Comparison of ENCODE assay signal across 8 mouse cellular contexts in genomic region chr17:24849733-24850064, GRCm38 (mm10). TPM values are rescaled to one million over a fixed set of nuclear protein-coding genes. Genes with fewer than 3 reads are reported as not detected.
DNase-seq lines count a peak whose midpoint lies in the region; ATAC-seq and TF ChIP-seq lines count a peak whose summit lies in the region.

No protein-coding gene starts in this region.

- H3K4me2 ChIP-seq in heart, embryonic 13.5 days, result peak overlapping the region; percentile 88
- H3K4me2 ChIP-seq in forebrain, embryonic 14.5 days (ENCODE audit: low read length), result peak overlapping the region; percentile 94
- H3K4me2 ChIP-seq in liver, embryonic 16.5 days (ENCODE audit: low read depth, low read length), result peak overlapping the region; percentile 72

- H3K4me3 ChIP-seq in heart, embryonic 13.5 days, result peak overlapping the region; percentile 85
- peak overlapping the region; percentile 81 for H3K4me3 ChIP-seq in G1E (ENCODE audit: low read depth, low read length)
- peak overlapping the region; percentile 71 for H3K4me3 ChIP-seq in forebrain, embryonic 14.5 days (ENCODE audit: low read depth, low read length)
- peak overlapping the region; percentile 98 for H3K4me3 ChIP-seq in liver, embryonic 16.5 days (ENCODE audit: low read depth, low read length)

- H3K9ac ChIP-seq in heart, embryonic 13.5 days, result peak overlapping the region; percentile 95
- H3K9ac ChIP-seq in forebrain, embryonic 14.5 days (ENCODE audit: low read length), result peak overlapping the region; percentile 80
- H3K9ac ChIP-seq in liver, embryonic 16.5 days (ENCODE audit: low read depth, low read length), result peak overlapping the region; percentile 93

- H3K36me3 ChIP-seq in heart, embryonic 13.5 days, result peaks cover 19% of the 10 kb centered on the region
- peaks cover 39% of the 10 kb centered on the region for H3K36me3 ChIP-seq in G1E (replicated peaks)
- 0 out of 2 replicates have a peak, but pooled peaks cover 6% of the 10 kb centered on the region for H3K36me3 ChIP-seq in forebrain, embryonic 14.5 days (ENCODE audit: control insufficient read depth, insufficient read depth, low read length)
- peaks cover 19% of the 10 kb centered on the region for H3K36me3 ChIP-seq in liver, embryonic 16.5 days (ENCODE audit: control insufficient read depth, insufficient read depth)

- no peaks in the 10 kb centered on the region for H3K9me3 ChIP-seq in heart, embryonic 13.5 days
- H3K9me3 ChIP-seq in G1E (replicated peaks), result no peaks in the 10 kb centered on the region
- no peaks in the 10 kb centered on the region for H3K9me3 ChIP-seq in forebrain, embryonic 14.5 days (replicated peaks; ENCODE audit: control insufficient read depth, low read length)
- H3K9me3 ChIP-seq in liver, embryonic 16.5 days (replicated peaks; ENCODE audit: control insufficient read depth, low read length), result no peaks in the 10 kb centered on the region

- peaks cover 18% of the 10 kb centered on the region for H3K27me3 ChIP-seq in heart, embryonic 13.5 days (replicated peaks)
- no peaks in the 10 kb centered on the region for H3K27me3 ChIP-seq in G1E (ENCODE audit: insufficient read depth, low read length)
- no peaks in the 10 kb centered on the region for H3K27me3 ChIP-seq in forebrain, embryonic 14.5 days (replicated peaks; ENCODE audit: control insufficient read depth, insufficient read depth, low read length)
- H3K27me3 ChIP-seq in liver, embryonic 16.5 days (ENCODE audit: control insufficient read depth, insufficient read depth, low read depth, low read length), result no peaks in the 10 kb centered on the region

- H3K27ac ChIP-seq in heart, embryonic 13.5 days (replicated peaks), result peak overlapping the region; percentile 98
- H3K27ac ChIP-seq in forebrain, embryonic 14.5 days (ENCODE audit: low read depth, low read length), result peak overlapping the region; percentile 83
- peak overlapping the region; percentile 99 for H3K27ac ChIP-seq in liver, embryonic 16.5 days (ENCODE audit: low read length)

- TF ChIP-seq CTCF in G1E (IDR thresholded peaks at IDR 0.05; ENCODE audit: low read depth, low read length), result no peak

- under 1% methylated on average over 21 of the region's 21 CpGs for WGBS in heart, embryonic 13.5 days
- WGBS in forebrain, embryonic 14.5 days, result 0% methylated on average over 21 of the region's 21 CpGs
- WGBS in liver, embryonic 16.5 days (ENCODE audit: insufficient replicate concordance), result under 1% methylated on average over 21 of the region's 21 CpGs

- peak; percentile 39 for ATAC-seq in heart, embryonic 13.5 days (ENCODE audit: extremely low read depth, insufficient number of reproducible peaks, low FRiP score, low TSS enrichment)
- ATAC-seq in G1E (ENCODE audit: extremely low read depth, insufficient number of reproducible peaks, low FRiP score, poor library complexity, severe bottlenecking), result no peak
- ATAC-seq in forebrain, embryonic 14.5 days, result no peak
- peak; percentile 22 for ATAC-seq in liver, embryonic 16.5 days (ENCODE audit: low read depth)
- ATAC-seq in inflammation-experienced regulatory T-cells, adult 6 months, result no peak

- DNase-seq in heart, adult 18-20 months, result no peak
- no peak for DNase-seq in G1E (ENCODE audit: low spot score)
- DNase-seq in forebrain, embryonic 14.5 days (ENCODE audit: low spot score), result no peak
- DNase-seq in right cerebral cortex, adult 2 months (ENCODE audit: low spot score in 2 of 2), result no peak
- DNase-seq in right cerebral cortex, postnatal 36 days (ENCODE audit: low spot score in 2 of 2), result no peak

- H3K4me1 ChIP-seq in heart, embryonic 13.5 days, result peaks cover 33% of the 10 kb centered on the region
- peaks cover 17% of the 10 kb centered on the region for H3K4me1 ChIP-seq in G1E (ENCODE audit: insufficient read depth, low read depth, low read length)
- H3K4me1 ChIP-seq in forebrain, embryonic 14.5 days (ENCODE audit: control insufficient read depth, insufficient read depth, low read length), result peaks cover 18% of the 10 kb centered on the region
- peaks cover 15% of the 10 kb centered on the region for H3K4me1 ChIP-seq in liver, embryonic 16.5 days (ENCODE audit: control insufficient read depth, low read depth, low read length)

RNA-seq across cellular contexts. Expression of gene Fahd1, which starts 0.5 kb away (rescaled TPM):
- polyA plus RNA-seq in heart, embryonic 13.5 days (2015; fragmentation: Nextera tagmentation; extraction: Ambion mirVana), result 36.9 and 39.7 TPM in 2 replicates
- 10 to 100 TPM; 92.1 to 96.6 TPM for total RNA-seq in heart, adult 18-20 months (2021)
- 7.9 and 10.8 TPM in 2 replicates for total RNA-seq in G1E (2014; fragmentation: Nextera tagmentation)
- total RNA-seq in G1E (2017), result 16.1 TPM in 2 replicates
- 3.9 and 4.5 TPM in 2 replicates for polyA plus RNA-seq in G1E (2012)
- polyA plus RNA-seq in forebrain, embryonic 14.5 days (2014; fragmentation: Nextera tagmentation; extraction: Ambion mirVana), result 18.4 and 19.2 TPM in 2 replicates
- polyA plus RNA-seq in liver, embryonic 16.5 days (2015; fragmentation: Nextera tagmentation; extraction: Ambion mirVana), result 46.3 and 47.3 TPM in 2 replicates
- polyA plus RNA-seq in inflammation-experienced regulatory T-cells, adult 6 months (2017; shearing (Covaris generic)), result 1 to 10 TPM; 1.4 to 2.3 (median 2.0) TPM

RNA-seq across cellular contexts. Expression of gene Hagh, which starts 9.8 kb away (rescaled TPM):
- polyA plus RNA-seq in heart, embryonic 13.5 days (2015; fragmentation: Nextera tagmentation; extraction: Ambion mirVana), result 47.3 and 54.5 TPM in 2 replicates
- total RNA-seq in heart, adult 18-20 months (2021), result 10 to 100 TPM; 86.0 to 91.0 TPM
- total RNA-seq in G1E (2014; fragmentation: Nextera tagmentation) (16.8 and 22.3 TPM in 2 replicates), G1E (2017) (30.4 and 34.7 TPM in 2 replicates)
- polyA plus RNA-seq in G1E (2012), result 22.1 and 22.3 TPM in 2 replicates
- 49.7 and 52.8 TPM in 2 replicates for polyA plus RNA-seq in forebrain, embryonic 14.5 days (2014; fragmentation: Nextera tagmentation; extraction: Ambion mirVana)
- 124 and 125 TPM in 2 replicates for polyA plus RNA-seq in liver, embryonic 16.5 days (2015; fragmentation: Nextera tagmentation; extraction: Ambion mirVana)
- 10 to 100 TPM; 24.3 to 30.5 (median 25.2) TPM for polyA plus RNA-seq in inflammation-experienced regulatory T-cells, adult 6 months (2017; shearing (Covaris generic))

RNA-seq across cellular contexts. Expression of gene Igfals, which starts 16.1 kb away (rescaled TPM):
- polyA plus RNA-seq in heart, embryonic 13.5 days (2015; fragmentation: Nextera tagmentation; extraction: Ambion mirVana), result 0.11 and 0.50 TPM in 2 replicates
- 10 to 100 TPM; 12.0 to 12.4 TPM for total RNA-seq in heart, adult 18-20 months (2021)
- total RNA-seq in G1E (2014; fragmentation: Nextera tagmentation) (not detected in 2 replicates), G1E (2017) (0.12 and 0.16 TPM in 2 replicates)
- polyA plus RNA-seq in G1E (2012), result 0.10 and 0.12 TPM in 2 replicates
- 0.17 and 0.25 TPM in 2 replicates for polyA plus RNA-seq in forebrain, embryonic 14.5 days (2014; fragmentation: Nextera tagmentation; extraction: Ambion mirVana)
- 11.0 and 11.7 TPM in 2 replicates for polyA plus RNA-seq in liver, embryonic 16.5 days (2015; fragmentation: Nextera tagmentation; extraction: Ambion mirVana)
- polyA plus RNA-seq in inflammation-experienced regulatory T-cells, adult 6 months (2017; shearing (Covaris generic)), result not detected

RNA-seq across cellular contexts. Expression of gene Nubp2, which starts 36.5 kb away (rescaled TPM):
- polyA plus RNA-seq in heart, embryonic 13.5 days (2015; fragmentation: Nextera tagmentation; extraction: Ambion mirVana), result 36.1 and 41.4 TPM in 2 replicates
- 10 to 100 TPM; 20.0 to 21.3 TPM for total RNA-seq in heart, adult 18-20 months (2021)
- total RNA-seq in G1E (2014; fragmentation: Nextera tagmentation) (92.9 and 95.7 TPM in 2 replicates), G1E (2017) (46.9 and 58.5 TPM in 2 replicates)
- 79.9 and 103 TPM in 2 replicates for polyA plus RNA-seq in G1E (2012)
- 89.6 and 96.1 TPM in 2 replicates for polyA plus RNA-seq in forebrain, embryonic 14.5 days (2014; fragmentation: Nextera tagmentation; extraction: Ambion mirVana)
- 53.2 and 55.5 TPM in 2 replicates for polyA plus RNA-seq in liver, embryonic 16.5 days (2015; fragmentation: Nextera tagmentation; extraction: Ambion mirVana)
- 100 to 1,000 TPM in 1 of 3 experiments, 10 to 100 TPM in 2; 75.5 to 104 (median 88.6) TPM for polyA plus RNA-seq in inflammation-experienced regulatory T-cells, adult 6 months (2017; shearing (Covaris generic))

RNA-seq across cellular contexts. Expression of gene Spsb3, which starts 36.7 kb away (rescaled TPM):
- polyA plus RNA-seq in heart, embryonic 13.5 days (2015; fragmentation: Nextera tagmentation; extraction: Ambion mirVana), result 27.8 and 29.9 TPM in 2 replicates
- 10 to 100 TPM; 28.1 to 34.0 TPM for total RNA-seq in heart, adult 18-20 months (2021)
- total RNA-seq in G1E (2014; fragmentation: Nextera tagmentation) (10.9 and 12.8 TPM in 2 replicates), G1E (2017) (15.9 and 19.7 TPM in 2 replicates)
- polyA plus RNA-seq in G1E (2012), result 35.1 and 42.6 TPM in 2 replicates
- 78.3 and 85.0 TPM in 2 replicates for polyA plus RNA-seq in forebrain, embryonic 14.5 days (2014; fragmentation: Nextera tagmentation; extraction: Ambion mirVana)
- 38.9 and 40.3 TPM in 2 replicates for polyA plus RNA-seq in liver, embryonic 16.5 days (2015; fragmentation: Nextera tagmentation; extraction: Ambion mirVana)
- 10 to 100 TPM; 48.5 to 53.2 (median 49.1) TPM for polyA plus RNA-seq in inflammation-experienced regulatory T-cells, adult 6 months (2017; shearing (Covaris generic))

Comparison
In these comparisons a context has a peak if more than half of its experiments do, and no peak if none do; other contexts are left out.
1. ATAC-seq: peak in heart, embryonic 13.5 days (single experiment) and liver, embryonic 16.5 days (single experiment); none in G1E (single experiment), forebrain, embryonic 14.5 days (single experiment) and inflammation-experienced regulatory T-cells, adult 6 months (single experiment).
2. Peak in every context shown above with its lines, with median percentiles within 50 percentile points of each other: H3K27ac ChIP-seq, H3K4me2 ChIP-seq, H3K4me3 ChIP-seq and H3K9ac ChIP-seq.